Mouse (Mus musculus) C2C12 (cell line): ENCODE measurements around the gene Gpr1.

Source experiments
- CEBPB ChIP-seq: IDR thresholded peaks from one replicate; pipeline ENCODE4 v1.6.1; 2011; ENCODE audit warnings: low read depth, mild to moderate bottlenecking, control low read depth, moderate library complexity
- CTCF ChIP-seq: IDR thresholded peaks from one replicate; pipeline ENCODE4 v1.5.1; 2011; ENCODE audit not compliant: control insufficient read depth, insufficient read depth, insufficient read length
- FOSL1 ChIP-seq: IDR thresholded peaks from one replicate; pipeline ENCODE4 v1.8.0; 2011; ENCODE audit warnings: mild to moderate bottlenecking, low read length; ENCODE audit not compliant: poor library complexity, insufficient read depth, severe bottlenecking
- MAX ChIP-seq: IDR thresholded peaks from one replicate; pipeline ENCODE4 v1.6.1; 2011; ENCODE audit warnings: mild to moderate bottlenecking, control low read depth
- MYOD1 ChIP-seq: IDR thresholded peaks from one replicate; pipeline ENCODE4 v1.6.1; 2011; ENCODE audit warnings: low read depth; ENCODE audit not compliant: control insufficient read depth, insufficient read length
- MYOG ChIP-seq: IDR thresholded peaks from one replicate; pipeline ENCODE4 v1.6.1; 2011; ENCODE audit not compliant: control insufficient read depth, insufficient read length; ENCODE audit errors: extremely low read depth
- USF1 ChIP-seq: IDR thresholded peaks from one replicate; pipeline ENCODE4 v1.6.1; 2011; ENCODE audit warnings: low read depth, mild to moderate bottlenecking, control low read depth, moderate library complexity

DNA sequence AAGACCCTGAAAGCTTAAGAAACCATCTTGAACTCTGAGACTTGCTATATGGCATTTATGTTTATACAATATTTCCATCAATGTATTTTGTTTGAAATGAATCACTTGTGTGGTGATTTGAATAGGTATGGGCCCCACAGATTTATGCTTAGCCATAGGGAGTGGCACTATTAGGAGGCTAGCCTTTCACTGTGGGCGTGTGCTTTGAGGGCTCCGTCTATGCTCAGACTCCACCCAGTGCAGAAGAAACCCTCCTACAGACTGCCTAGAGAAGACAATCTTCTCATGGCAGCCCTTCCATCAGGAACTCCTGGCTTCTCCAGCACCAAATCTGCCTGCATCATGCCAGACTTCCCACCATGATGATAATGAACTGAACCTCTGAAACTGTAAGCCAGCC lies 45.7 kb downstream of the Gpr1 start:
- TF ChIP-seq USF1, result no peak
- TF ChIP-seq MAX, result no peak
- no peak for TF ChIP-seq CTCF
- TF ChIP-seq MYOG, result no peak
- TF ChIP-seq CEBPB, result no peak
- no peak for TF ChIP-seq MYOD1
- no peak for TF ChIP-seq FOSL1
